Mouse (Mus musculus): ENCODE results near the gene Sin3b.

Gene Sin3b

GRCm38 (mm10) chr8:72753165-72753564 is 30.1 kb downstream of the Sin3b start:
- no peak for DNase-seq (ENCODE audit: low read depth in 2 of 2, low spot score in 2 of 2)

GRCm38 (mm10) chr8:72753781-72754180 is 30.7 kb downstream of the Sin3b start:
- DNase-seq (ENCODE audit: low read depth in 2 of 2, low spot score in 2 of 2) = no peak

- DNase-seq (ENCODE audit: low read depth in 2 of 2, low spot score in 2 of 2) = no peak
Measured at GRCm38 (mm10) chr8:72756031-72756430, 32.9 kb downstream of the Sin3b start.

GRCm38 (mm10) chr8:72756771-72757390 is 33.8 kb downstream of the Sin3b start:
- no peak for DNase-seq (ENCODE audit: low read depth in 2 of 2, low spot score in 2 of 2)

- DNase-seq (ENCODE audit: low read depth in 2 of 2, low spot score in 2 of 2) = no peak
Measured at GRCm38 (mm10) chr8:72757426-72758195, 34.5 kb downstream of the Sin3b start.

- DNase-seq (ENCODE audit: low read depth in 2 of 2, low spot score in 2 of 2) = no peak
Measured at GRCm38 (mm10) chr8:72758310-72758709, 35.2 kb downstream of the Sin3b start.

GRCm38 (mm10) chr8:72760216-72760615 is 37.1 kb downstream of the Sin3b start:
- no peak for DNase-seq (ENCODE audit: low read depth in 2 of 2, low spot score in 2 of 2)

- DNase-seq (ENCODE audit: low read depth in 2 of 2, low spot score in 2 of 2) = peak; percentile 25 to 26
Measured at GRCm38 (mm10) chr8:72761322-72762051, 38.4 kb downstream of the Sin3b start, which contains the start of gene F2rl3. F2rl3 (plus strand) TSS chr8:72761880.

GRCm38 (mm10) chr8:72762306-72762705 is 39.2 kb downstream of the Sin3b start:
- no peak for DNase-seq (ENCODE audit: low read depth in 2 of 2, low spot score in 2 of 2)

GRCm38 (mm10) chr8:72765696-72766095 is 42.6 kb downstream of the Sin3b start:
- no peak for DNase-seq (ENCODE audit: low read depth in 2 of 2, low spot score in 2 of 2)

- DNase-seq (ENCODE audit: low read depth in 2 of 2, low spot score in 2 of 2) = no peak
Measured at GRCm38 (mm10) chr8:72766777-72767176, 43.7 kb downstream of the Sin3b start.

GRCm38 (mm10) chr8:72777797-72778196 is 54.7 kb downstream of the Sin3b start:
- DNase-seq (ENCODE audit: low read depth in 2 of 2, low spot score in 2 of 2) = no peak

- no peak for DNase-seq (ENCODE audit: low read depth in 2 of 2, low spot score in 2 of 2)
Measured at GRCm38 (mm10) chr8:72780644-72781043, 57.6 kb downstream of the Sin3b start.

GRCm38 (mm10) chr8:72801583-72801982 is 78.5 kb downstream of the Sin3b start:
- DNase-seq (ENCODE audit: low read depth in 2 of 2, low spot score in 2 of 2) = no peak

Data from CD8-positive naive resting alpha-beta T cell, adult 2 months (primary cell).